ENCODE assay signal across 9 mouse cellular contexts in genomic region chr13:116309584-116310462, GRCm38 (mm10). TPM values are rescaled to one million over a fixed set of nuclear protein-coding genes. Genes with fewer than 3 reads are reported as not detected.
DNase-seq lines count a peak whose midpoint lies in the region; ATAC-seq and TF ChIP-seq lines count a peak whose summit lies in the region.
"Had no signal": no experiment of that assay in that cellular context is flagged by ENCODE, and none has a peak within 500 bp of the region (broad histone marks: within the 10 kb centered on the region; RNA-seq: fewer than 3 reads in every experiment).

Gene Isl1 (minus strand): TSS chr13:116309689.

- peak; percentile 48 for DNase-seq in left cerebral cortex, postnatal 4 days
- DNase-seq in left cerebral cortex, adult 8-10 months (ENCODE audit: low spot score in 2 of 2) = no peak
- peak; percentile 79 for DNase-seq in embryo, embryonic 11.5 days (ENCODE audit: low read depth, low spot score)
- peak; percentile 43 to 52 for DNase-seq in heart, adult 2 months
- peak; percentile 78 for DNase-seq in kidney, postnatal 0 days (ENCODE audit: low spot score)
- DNase-seq in lung, postnatal 36 days = peak; percentile 37
- peak; percentile 24 for DNase-seq in right cerebral cortex, postnatal 14 days
- no peak for DNase-seq in cerebellum, postnatal 25 days

- no peaks in the 10 kb centered on the region for H3K36me3 ChIP-seq in heart, adult 2 months (ENCODE audit: control insufficient read depth, insufficient read depth, low read length)
- H3K36me3 ChIP-seq in kidney, postnatal 0 days (ENCODE audit: insufficient read depth, low read length) = no peaks in the 10 kb centered on the region

- WGBS in heart, adult 2 months = 1% methylated on average over 82 of the region's 82 CpGs
- WGBS in kidney, postnatal 0 days = under 1% methylated on average over 81 of the region's 82 CpGs

- H3K4me3 ChIP-seq in heart, adult 2 months = peak within 1 kb of the TSS; percentile 41
- peak within 1 kb of the TSS; percentile 44 for H3K4me3 ChIP-seq in kidney, postnatal 0 days (replicated peaks; ENCODE audit: low read depth, low read length)

- peak within 1 kb of the TSS; percentile 87 for H3K4me2 ChIP-seq in kidney, postnatal 0 days (ENCODE audit: low read length)

- H3K79me2 ChIP-seq in heart, adult 2 months (replicated peaks; ENCODE audit: control insufficient read depth, insufficient read depth, low read length) = no peaks in the 10 kb centered on the region

- H3K27ac ChIP-seq in heart, adult 2 months = no peak within 1 kb of the TSS
- no peak within 1 kb of the TSS for H3K27ac ChIP-seq in kidney, postnatal 0 days

- no peaks in the 10 kb centered on the region for H3K9me3 ChIP-seq in kidney, postnatal 0 days (replicated peaks; ENCODE audit: low read length)

- H3K9ac ChIP-seq in heart, adult 2 months (ENCODE audit: low read depth, low read length) = no peak within 1 kb of the TSS
- no peak within 1 kb of the TSS for H3K9ac ChIP-seq in kidney, postnatal 0 days (ENCODE audit: low read depth, low read length)

- TF ChIP-seq EP300 in heart, adult 2 months (IDR thresholded peaks at IDR 0.05; ENCODE audit: insufficient read depth, low read depth, low read length) = no peak

- H3K27me3 ChIP-seq in heart, adult 2 months (ENCODE audit: control insufficient read depth, insufficient read depth, low read length) = peaks cover 24% of the 10 kb centered on the region
- H3K27me3 ChIP-seq in kidney, postnatal 0 days (ENCODE audit: insufficient read depth, low read length) = peaks cover 89% of the 10 kb centered on the region

- peak; percentile 86 for ATAC-seq in kidney, postnatal 0 days (replicated peaks; ENCODE audit: low FRiP score, low read depth)
- ATAC-seq: Patski had no signal

- intact Hi-C loops in left cerebral cortex, postnatal 4 days (cut with DNase I) = loop anchor here (5.0 to 10.0 kb wide), 3 partner anchors 397 to 1025 kb away; no protein-coding TSS in a partner anchor
- intact Hi-C loops in heart, adult 2 months (cut with DNase I) = no loop called here

- no peaks in the 10 kb centered on the region for H3K4me1 ChIP-seq in heart, adult 2 months (ENCODE audit: control insufficient read depth, insufficient read depth, low read length)
- no peaks in the 10 kb centered on the region; the same call in 1 of the 2 replicates for H3K4me1 ChIP-seq in kidney, postnatal 0 days (replicated peaks; ENCODE audit: insufficient read depth, low read length)

- no peak for TF ChIP-seq CTCF in heart, adult 2 months (IDR thresholded peaks at IDR 0.05)
- TF ChIP-seq CTCF in kidney, postnatal 0 days (IDR thresholded peaks at IDR 0.05; ENCODE audit: low read depth) = no peak

- TF ChIP-seq POLR2A in heart, adult 2 months (IDR thresholded peaks at IDR 0.05; ENCODE audit: insufficient read depth, low read depth, low read length) = no peak

RNA-seq across cellular contexts. Expression of gene Isl1, which starts in this region (rescaled TPM):
- total RNA-seq in left cerebral cortex, postnatal 4 days (2021) = 10 to 100 TPM in 1 of 2 experiments, 1 to 10 TPM in 1; 3.6 to 10.5 TPM
- 1 to 10 TPM; 3.2 to 5.4 (median 3.5) TPM for total RNA-seq in left cerebral cortex, adult 8-10 months (2022)
- total RNA-seq in heart, adult 2 months (2021) = not detected
- 0.20 and 0.32 TPM in 2 replicates for polyA plus RNA-seq in heart, adult 2 months (2012; rRNA removed)
- 0.13 TPM in 1 of 2 replicates, not detected in the other for polyA plus RNA-seq in kidney, postnatal 0 days (2015; fragmentation: Nextera tagmentation; extraction: Ambion mirVana)
- polyA plus RNA-seq: Patski had no signal

Comparison
In these comparisons a context has a peak if more than half of its experiments do, and no peak if none do; other contexts are left out.
1. DNase-seq: peak in left cerebral cortex, postnatal 4 days (single experiment), embryo, embryonic 11.5 days (single experiment), lung, postnatal 36 days (single experiment) and right cerebral cortex, postnatal 14 days (single experiment); none in left cerebral cortex, adult 8-10 months (0 of 2) and cerebellum, postnatal 25 days (0 of 2).
2. Peak in DNase-seq and H3K4me3 ChIP-seq in heart, adult 2 months; RNA of the gene not detected or under 1 TPM.
3. Peak in DNase-seq, ATAC-seq, H3K4me3 ChIP-seq and H3K4me2 ChIP-seq in kidney, postnatal 0 days; RNA of the gene not detected or under 1 TPM.